Mouse (Mus musculus) bone marrow, adult 2 months (tissue): Measurements from ENCODE around the gene Bcas3.

Experiments used
- CTCF ChIP-seq: fragments of 200-500 bp; IDR thresholded peaks from 2 replicates; pipeline ENCODE4 v1.5.1; 2011; ENCODE audit warnings: low read length, control low read depth; ENCODE audit not compliant: control insufficient read depth, insufficient read depth
- POLR2A ChIP-seq: fragments of 200-500 bp; IDR thresholded peaks from 2 replicates; pipeline ENCODE4 v1.6.1; 2011; ENCODE audit warnings: low read depth, mild to moderate bottlenecking, control low read depth, low read length, borderline replicate concordance; ENCODE audit not compliant: control insufficient read depth

- TF ChIP-seq CTCF = no peak
- TF ChIP-seq POLR2A = no peak
Measured at GRCm38 (mm10) chr11:85713814-85714208, 360.8 kb downstream of the Bcas3 start.
